Mouse (Mus musculus): ENCODE data around the gene Cmpk1.

GRCm38 (mm10) chr4:115019997-115020396, 33.0 kb upstream of the Cmpk1 start:
- no peak for TF ChIP-seq CTCF (IDR thresholded peaks at IDR 0.05; ENCODE audit: low read depth)
- TF ChIP-seq EP300 (IDR thresholded peaks at IDR 0.05; ENCODE audit: low read depth) = no peak

All from liver, postnatal 0 days (tissue).